Mouse (Mus musculus) testis, postnatal 10 days (tissue): ENCODE measurements at regions not wholly inside any gene's neighbourhood (a gene's known extent, or its start where the extent isn't known, plus 50 kb on each side); places are given as distances from the start of the nearest gene placed in this dataset.

ENCODE experiments used
- DNase-seq: peaks from one replicate; pipeline ENCODE4 v3.0.0; 2021; ENCODE audit warnings: low spot score

DNA sequence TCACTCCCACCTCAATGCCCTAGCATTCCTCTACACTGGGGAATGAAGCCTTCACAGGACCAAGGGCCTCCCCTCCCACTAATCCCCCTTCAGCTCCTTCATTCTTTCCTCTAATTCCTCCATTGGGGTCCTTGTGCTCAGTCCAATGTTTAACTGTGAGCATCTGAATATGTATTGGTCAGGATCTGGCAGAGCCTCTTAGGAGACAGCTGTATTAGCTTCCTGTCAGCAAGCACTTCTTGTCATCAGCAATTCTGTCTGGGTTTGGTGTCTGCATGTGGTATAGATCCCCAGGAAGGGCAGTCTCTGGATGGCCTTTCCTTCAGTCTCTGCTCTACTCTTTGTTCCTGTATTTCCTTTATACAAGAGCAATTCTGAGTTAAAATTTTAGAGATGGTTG lies 426.8 kb upstream of the 2610001J05Rik start:
- DNase-seq: no peak

DNA sequence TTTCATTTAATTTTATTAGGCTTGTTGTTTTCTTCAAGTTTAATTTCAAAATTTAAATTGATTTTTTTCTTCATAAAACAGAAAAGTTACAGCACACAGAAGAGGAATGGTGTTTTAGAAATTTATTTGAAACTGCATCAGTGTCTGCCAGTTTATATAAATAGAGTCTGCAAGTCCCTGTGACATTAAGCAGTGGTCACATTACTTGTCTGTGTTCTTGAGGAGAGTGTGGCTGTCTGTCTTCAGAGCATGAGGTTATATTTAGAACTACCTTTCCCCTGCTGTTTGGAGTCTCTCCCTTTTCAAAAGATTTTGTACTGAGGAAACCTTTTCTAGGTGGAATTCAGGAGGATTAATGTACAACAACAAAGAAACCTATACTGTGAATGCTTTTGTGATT lies 426.1 kb upstream of the 2610001J05Rik start:
- no peak for DNase-seq

DNA sequence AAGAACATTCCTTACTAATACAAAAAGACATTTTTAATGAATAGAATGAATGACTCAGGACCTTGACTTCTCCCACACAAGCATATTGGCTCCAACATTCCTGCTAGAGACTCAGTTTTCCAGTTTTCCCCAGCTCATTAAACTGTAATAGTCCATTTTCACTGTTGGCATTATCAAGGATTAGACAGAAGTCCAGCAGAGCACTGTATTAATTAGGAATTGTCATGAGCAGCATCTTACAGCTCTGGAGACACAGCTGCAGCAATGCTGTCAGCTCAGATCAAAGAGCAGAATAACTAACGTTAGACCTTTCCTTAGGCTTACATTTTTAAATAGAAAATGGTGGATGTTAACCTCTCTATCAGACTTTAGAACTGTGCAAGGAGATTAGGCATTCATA lies 419.5 kb upstream of the 2610001J05Rik start:
- DNase-seq: no peak

DNA sequence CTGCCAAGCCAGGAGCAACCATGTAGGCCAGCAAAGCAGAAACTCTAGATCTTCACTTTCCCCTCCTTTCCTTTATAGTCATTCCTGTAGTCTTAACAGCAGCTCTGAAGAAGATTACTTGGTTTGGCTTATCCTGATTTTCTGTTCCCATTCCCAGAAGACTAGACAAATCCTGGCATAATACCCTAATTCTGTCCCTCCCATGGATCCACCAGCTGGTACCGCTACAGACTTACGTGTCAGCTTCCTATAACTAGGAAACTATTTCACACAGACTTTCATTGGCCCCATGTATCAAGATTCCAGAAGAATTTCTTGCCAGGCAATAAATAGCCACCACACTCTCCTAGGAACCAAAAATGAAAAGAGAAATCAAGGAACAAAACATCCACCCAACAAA lies 410.2 kb upstream of the 2610001J05Rik start:
- no peak for DNase-seq

DNA sequence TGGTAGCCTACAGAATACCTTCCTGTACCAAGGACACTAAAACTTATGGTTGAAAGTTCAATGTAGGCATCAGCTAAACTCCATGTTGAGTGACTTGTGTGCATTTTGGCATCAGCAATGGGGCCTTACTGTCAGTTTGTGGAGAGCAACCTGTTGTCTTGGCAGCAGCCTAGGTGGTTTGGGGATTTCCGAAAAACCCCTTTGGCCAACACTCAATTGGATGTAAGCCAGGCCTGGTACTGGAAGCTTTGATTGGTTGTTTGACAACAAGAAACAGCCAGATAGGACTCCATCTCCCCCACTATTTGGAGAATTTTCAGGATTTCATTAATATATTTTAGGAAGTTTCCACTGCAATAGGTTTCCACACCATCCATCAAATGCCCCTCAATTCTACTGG lies 390.6 kb upstream of the 2610001J05Rik start:
- DNase-seq: no peak

DNA sequence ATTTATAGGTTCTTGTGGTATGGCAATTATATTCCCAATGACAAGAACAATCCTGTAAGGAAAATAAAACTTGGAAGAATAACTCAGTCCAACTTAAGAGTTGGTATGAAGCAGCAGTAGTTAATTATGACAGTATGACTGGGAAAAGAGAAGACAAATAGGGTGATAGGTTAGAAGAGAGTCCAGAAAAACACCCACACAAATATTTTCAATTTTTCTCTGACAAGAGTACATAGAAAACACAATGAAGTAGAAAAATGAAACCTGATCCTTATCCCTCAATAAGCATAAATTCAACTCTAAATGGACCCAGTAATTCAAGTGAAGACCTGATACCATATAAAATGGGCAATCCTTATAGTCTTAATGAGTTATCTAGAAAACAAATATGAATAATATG lies 369.0 kb upstream of the 2610001J05Rik start:
- no peak for DNase-seq

DNA sequence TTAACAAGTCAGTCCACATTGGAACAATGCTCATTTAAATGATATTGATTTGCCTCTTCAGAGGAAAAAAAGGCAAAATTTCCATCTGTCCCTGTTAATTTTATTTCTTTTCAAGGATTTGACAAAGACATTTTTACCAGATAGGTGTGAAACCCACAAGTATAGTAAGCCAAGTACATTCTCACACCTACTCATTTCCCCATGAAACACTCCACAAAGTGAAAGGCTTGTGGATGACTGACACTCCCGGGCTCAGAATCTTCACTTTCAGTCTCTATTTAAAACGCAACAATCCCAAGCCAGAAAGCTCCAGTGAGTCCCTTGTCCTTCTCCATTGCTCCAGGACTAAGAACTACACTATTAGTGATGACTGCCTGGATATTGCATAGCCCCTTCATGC lies 367.8 kb upstream of the 2610001J05Rik start:
- no peak for DNase-seq

DNA sequence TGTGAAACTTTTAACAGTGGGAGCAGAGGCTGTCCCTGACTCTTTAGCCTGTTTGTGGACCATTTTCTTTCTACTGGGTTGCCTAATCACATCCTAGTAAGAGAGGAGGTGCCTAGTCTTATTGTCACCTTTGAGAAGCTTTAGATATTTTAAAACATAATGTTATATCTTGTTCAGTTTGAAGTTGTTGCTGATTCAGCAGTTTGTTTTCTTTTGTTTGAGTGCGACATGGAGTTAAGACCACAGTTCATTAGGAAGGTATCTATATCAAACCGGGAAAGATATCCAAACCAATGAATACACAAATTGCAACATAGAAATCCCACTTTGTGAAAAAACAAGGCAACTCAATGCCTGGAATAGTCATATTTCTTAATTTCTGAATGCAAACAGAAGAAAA lies 359.5 kb upstream of the 2610001J05Rik start:
- no peak for DNase-seq

DNA sequence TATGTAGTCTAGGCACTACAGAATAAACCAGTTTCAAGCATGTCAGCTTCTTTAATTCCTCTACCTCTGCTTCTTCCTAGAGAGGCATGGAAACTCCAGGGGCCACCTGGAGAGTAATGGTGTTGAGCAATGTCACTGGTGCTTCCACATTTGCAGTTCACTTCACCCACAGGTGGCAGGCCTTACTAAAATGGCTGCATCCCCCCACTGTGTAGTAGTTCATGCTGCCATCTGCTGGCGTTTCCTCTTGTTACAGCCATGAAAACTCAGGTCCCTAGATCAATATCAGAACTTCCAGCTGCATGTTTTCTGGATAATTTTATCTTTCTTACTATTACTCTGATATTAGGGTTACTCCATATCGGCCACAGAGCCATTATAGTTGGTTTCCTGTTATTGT lies 336.2 kb upstream of the 2610001J05Rik start:
- peak; percentile 67 for DNase-seq

DNA sequence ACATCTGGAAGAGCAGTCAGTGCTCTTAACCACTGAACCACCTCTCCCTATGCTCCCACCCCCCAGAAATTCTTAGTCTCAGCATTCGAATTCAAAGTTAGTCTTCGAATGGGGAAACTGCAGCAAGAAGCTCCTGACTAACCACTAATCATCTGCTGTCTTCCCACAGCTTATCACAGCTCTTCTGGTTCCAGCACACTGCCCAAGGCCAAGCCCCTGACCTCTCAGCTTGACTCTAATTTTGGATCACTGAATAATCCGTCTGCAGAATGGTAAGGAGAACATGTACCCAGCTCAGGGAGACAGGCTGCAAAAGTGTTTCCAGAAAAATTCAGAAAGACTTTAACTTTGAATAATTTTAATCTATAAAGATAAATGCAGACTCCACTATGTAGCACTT lies 325.8 kb upstream of the 2610001J05Rik start:
- no peak for DNase-seq

DNA sequence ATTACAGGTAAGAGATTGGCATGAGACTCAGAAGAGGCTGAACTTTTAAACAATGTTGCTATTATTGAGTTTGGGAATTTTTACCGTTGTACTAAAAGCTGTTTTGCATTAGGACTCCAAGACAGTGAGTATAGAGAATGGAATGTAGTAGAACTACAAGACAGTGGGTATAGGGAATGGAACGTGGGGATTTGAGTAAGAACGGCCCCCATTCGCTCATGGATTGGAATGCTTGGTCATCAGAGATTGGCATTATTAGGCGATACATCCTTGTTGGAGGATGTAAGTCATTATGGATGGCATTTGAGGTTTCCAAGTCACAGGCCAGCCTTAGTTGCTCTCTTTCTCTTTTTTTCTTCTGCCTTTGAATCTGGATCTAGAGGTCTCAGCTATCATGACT lies 324.0 kb upstream of the 2610001J05Rik start:
- no peak for DNase-seq

DNA sequence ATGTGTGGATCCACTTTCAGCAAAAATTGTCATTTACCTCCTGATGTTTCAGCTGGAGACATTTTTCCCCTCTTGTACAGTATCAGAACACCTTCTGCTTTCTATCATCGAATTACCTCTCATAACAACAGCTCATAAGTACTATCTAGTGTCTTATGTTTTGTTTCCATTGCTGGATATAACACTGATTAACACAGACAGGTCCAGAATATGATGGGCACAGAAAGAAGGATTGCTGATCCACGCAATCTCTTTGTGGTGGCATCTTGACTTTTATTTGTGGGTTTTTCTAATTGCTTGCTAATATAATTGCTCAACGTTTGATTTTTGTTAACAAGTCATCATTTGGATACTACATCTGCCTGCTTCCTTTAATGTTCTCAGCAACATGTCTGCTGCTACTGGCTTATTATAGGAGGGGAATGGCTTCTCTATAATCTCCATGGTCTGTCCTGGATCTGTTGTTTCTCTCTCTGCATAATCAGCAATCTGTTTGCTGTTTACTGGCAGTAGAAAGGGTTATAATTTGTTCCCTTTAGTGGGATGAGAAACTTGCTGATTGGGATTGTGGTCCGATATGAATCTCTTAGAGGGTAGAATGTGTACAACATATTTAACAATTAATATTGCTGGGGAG lies 320.2 kb upstream of the 2610001J05Rik start:
- no peak for DNase-seq

DNA sequence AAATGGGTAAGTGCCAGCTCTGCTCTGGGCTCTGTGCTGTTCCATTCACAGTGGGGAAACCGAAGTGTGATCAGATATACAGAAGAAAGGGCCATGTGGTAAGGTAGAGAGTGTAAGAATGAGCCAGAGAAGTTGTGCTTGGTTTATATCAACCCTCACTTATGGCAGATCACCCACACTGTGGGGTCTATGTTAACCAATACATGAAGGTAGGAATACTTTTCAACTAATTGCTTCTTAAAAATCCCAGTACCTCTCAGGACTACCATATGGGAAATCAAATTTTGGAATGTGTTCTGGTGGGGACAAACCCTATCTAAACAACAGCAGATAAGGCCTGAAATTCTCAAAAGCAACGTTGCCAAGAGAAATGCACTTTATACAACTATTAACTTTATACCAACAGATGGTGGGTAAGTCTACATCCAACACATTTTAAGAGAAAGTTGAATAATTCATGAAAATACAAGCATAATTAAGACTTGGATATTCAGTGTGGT lies 314.7 kb upstream of the 2610001J05Rik start:
- no peak for DNase-seq

DNA sequence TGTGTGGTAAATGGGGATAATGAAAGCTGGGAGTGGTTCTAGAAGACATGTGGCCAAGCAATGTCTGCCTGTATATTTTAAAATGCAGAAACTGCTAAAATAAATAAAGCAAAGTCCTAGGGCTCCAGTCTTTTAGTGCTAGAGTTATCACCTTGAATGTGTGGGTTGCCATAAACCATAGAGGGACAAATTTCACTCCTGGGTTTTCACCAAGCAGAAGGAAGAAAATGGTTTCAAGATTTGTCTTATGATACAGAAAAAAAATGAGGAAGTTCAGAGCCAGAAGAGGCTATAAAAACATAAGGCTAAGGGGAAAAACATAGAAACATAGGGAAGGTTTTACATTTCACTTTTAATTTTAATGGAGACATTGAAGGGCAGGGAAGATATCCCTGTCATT lies 276.1 kb upstream of the 2610001J05Rik start:
- DNase-seq: no peak

DNA sequence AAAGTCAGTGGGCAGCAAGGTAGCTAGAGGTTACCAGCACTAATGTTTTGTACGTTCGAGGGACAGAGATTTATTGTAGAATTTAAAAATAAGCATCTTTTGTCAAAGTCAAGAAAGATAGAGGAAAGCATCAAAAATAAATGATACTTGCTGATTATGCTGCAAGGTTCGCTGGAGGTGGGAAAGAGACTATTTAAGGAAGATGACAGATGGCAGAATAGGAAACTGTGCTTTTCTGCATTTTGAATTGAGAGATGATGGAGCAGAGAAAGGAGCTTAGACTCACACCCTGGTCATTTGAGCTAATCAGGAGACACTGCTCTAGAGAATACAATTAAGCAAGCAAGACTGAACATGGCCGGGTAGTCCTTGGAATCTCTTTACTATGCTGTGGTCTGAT lies 275.1 kb upstream of the 2610001J05Rik start:
- no peak for DNase-seq

DNA sequence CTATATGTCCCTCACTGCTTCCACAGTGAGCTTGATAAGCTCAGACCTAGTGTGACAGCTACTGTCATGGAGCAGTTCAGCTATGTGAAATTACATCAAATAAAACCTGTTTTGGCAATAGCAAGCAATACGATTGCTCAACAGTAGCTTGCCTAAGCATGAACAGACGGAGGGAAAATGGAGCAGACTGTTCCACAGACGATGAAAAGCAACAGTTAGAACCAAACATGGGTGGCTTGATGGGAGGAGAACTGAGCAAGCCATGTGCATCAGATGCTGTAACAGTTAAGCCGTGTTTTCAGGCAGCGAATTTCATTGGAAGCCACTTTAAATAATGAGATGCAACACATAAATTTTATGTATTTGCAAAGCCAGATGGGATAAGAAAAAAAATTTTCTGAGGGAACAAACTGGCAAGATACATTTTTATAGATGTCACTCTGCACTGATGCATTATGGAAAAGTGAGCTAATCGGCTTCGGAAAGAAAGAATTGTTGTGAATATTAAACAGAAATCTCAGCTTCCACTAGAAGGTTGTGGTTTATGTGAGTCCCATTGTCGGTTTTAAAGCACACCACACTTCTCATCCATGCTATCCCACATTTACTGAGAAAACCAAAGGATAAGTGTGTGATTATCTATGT lies 270.9 kb upstream of the 2610001J05Rik start:
- no peak for DNase-seq

DNA sequence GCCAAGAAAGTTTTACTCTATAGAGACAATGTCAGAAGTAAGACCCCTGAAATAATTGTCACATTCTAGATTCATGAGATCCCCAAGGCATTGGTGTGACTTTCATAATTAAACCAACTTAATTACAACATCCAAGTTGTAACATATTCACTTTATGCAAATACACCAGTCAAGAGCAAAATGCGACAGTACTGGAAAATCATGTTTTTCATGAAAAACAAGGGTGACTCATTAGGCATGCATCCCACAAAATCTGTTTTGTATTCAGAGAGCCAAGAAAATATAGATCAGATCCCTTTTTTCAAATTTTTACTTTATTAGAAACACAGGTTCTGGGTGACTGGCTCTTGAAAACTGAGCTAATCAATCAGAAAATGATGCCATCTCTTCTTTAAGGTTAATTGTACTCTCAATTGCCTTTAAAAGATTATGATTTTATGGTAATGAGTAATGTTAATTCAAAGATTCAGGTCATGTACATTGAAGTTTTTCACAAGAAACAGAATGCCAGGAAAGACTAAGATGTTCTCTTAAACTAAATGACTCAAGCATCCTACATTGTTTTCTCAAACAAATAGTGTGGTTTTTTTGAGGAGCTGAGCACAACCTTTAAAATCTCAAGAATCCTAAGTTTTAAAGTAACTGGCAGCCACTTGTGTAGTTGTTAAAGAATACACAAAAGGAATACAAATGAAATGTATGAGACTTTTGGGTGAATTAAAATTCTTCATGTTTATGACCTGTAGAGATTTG lies 259.2 kb upstream of the 2610001J05Rik start:
- no peak for DNase-seq

DNA sequence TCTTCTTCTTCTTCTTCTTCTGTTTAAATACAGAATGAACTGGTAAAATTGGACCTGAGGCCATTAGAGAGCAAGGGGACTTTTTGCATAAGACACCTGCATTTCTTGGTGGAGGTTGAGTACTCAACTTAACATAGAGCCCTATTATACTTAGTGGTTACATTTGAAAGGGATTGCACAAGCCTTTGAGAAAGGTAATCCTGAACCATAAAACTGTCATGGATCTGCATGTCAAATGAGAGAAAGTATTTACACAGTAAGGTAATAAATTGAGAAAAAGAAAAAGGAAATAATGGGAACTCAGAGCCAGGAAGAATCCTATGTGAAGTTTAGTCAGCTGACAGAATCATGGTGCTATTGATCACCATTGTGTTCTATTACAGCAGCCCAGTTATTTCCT lies 258.1 kb upstream of the 2610001J05Rik start:
- DNase-seq: no peak

DNA sequence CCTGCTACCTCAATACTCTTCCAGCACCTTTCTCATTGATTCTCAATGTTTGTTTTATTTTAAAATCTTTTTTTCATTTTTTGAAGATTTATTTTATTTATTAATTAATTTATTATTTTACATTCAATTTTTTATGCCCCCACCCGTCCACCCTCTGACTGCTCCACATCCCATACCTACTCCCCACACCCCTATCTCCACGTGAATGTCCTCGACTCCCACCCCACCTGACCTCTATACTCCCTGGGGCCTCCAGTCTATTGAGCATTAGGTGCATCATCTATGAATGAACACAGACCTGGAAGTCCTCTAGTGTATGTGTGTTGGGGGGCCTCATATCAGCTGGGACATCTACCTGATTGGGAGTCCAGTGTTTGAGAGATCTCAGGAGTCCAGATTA lies 251.0 kb upstream of the 2610001J05Rik start:
- no peak for DNase-seq

DNA sequence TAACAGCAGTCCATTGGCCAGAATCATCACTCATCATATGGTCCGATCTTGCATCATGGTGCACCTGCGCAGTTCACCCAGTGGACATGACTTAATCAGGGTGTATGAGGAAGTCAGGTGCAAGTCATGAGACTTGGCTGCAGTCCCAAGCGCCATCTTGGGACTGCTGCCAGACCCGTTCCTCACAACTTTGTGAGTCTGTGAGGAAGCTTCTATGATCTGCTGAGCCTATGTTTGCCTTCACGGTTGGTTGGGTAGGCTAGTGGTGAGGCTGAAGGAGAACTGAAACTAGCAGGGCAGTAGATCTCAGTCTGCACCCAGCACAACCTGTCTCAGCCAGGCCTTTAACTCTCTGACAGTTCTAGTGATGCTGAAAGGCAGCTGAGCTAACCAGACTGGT lies 250.2 kb upstream of the 2610001J05Rik start:
- no peak for DNase-seq

DNA sequence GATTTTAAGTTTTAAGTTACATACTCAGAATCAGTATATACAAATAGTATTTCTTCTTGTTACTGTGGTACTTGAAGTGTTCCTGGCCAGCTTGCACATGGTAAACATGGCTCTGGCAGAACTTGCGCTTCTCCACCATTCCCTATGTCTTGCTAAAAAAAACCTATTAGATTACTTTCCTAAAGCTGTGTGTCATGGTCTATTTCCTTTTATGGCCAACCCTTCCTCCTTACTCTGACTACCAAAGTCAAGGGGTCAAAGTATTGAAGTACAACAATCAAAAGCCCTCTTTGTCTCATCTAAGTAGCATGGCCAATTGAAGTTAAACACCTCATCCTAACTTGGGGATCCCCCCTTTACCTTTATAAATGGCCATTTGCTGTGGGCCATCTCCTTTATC lies 223.6 kb upstream of the 2610001J05Rik start:
- no peak for DNase-seq

DNA sequence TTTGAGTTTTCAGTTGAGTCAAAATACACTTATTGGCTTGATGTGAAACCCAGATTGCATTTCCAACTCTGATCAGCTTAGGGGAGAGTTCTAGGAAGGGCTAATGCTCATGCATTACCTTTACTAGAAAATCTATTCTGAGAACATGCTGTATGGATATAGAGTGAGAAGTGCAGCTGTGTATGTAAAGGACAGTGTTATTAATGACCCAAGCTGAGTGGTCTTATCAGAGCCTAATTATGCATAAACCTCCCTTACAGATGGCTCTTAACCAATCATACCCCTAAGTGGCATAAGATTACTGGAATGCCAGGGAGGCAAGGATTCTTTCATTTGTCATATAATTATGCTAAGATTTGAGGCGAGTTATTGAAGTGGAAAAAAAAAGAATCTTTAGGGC lies 210.6 kb upstream of the 2610001J05Rik start:
- no peak for DNase-seq

DNA sequence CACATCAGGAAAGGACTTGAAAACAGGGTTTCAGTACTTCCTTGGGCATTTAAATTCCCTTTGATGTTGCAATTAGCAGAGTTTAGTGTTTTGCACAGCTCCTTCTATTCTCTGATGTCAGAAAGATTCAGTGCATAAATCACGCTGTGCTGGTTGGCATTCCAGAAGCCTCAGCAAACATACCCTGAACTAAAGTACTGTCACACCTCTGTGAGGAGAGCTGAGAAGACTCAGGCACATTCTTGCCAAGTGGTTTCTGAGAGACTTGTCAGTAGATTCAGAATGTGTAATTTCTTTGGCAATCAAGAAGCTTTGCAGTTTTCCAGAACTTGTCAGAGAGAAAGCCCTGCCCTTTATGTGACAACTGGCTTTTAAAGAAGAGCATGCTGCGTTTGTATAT lies 192.4 kb upstream of the 2610001J05Rik start:
- no peak for DNase-seq
